Mouse (Mus musculus) MEL (cell line): ENCODE measurements at regions not wholly inside any gene's neighbourhood (a gene's known extent, or its start where the extent isn't known, plus 50 kb on each side); places are given as distances from the start of the nearest gene placed in this dataset.

Experiments used
- DNase-seq: peaks from one replicate; pipeline ENCODE4 v3.0.0; 2011; ENCODE audit warnings: low read depth, low spot score
- H3K27ac ChIP-seq: 2 replicates; pipeline ENCODE4 v1.5.1; 2012; ENCODE audit warnings: low read depth, mild to moderate bottlenecking, control low read depth, low read length, moderate library complexity; ENCODE audit not compliant: control insufficient read depth
- H3K27me3 ChIP-seq, 2 experiments: fragments of 150-350 bp in 1 of 2; sonication (generic) in 1 of 2; 2 replicates each; pipeline ENCODE4 v1.6.1; 2012; ENCODE audit warnings: low read length in 2 of 2, mild to moderate bottlenecking in 2 of 2, improper control_type of control experiment in 1 of 2, moderate library complexity in 1 of 2; ENCODE audit not compliant: insufficient read depth in 2 of 2, control insufficient read depth in 1 of 2
- H3K36me3 ChIP-seq, 2 experiments: 2 replicates each; pipeline ENCODE4 v1.6.1; 2012 to 2014; ENCODE audit warnings: low read length in 2 of 2, improper control_type of control experiment in 1 of 2, inconsistent platforms in 1 of 2, mild to moderate bottlenecking in 1 of 2; ENCODE audit not compliant: insufficient read depth in 2 of 2, control insufficient read depth in 1 of 2
- H3K4me1 ChIP-seq, 2 experiments: fragments of 150-350 bp in 1 of 2; sonication (generic) in 1 of 2; 2 replicates each; pipeline ENCODE4 v1.6.1; 2012; ENCODE audit warnings: low read length in 2 of 2, improper control_type of control experiment in 1 of 2, mild to moderate bottlenecking in 1 of 2; ENCODE audit not compliant: insufficient read depth in 2 of 2, control insufficient read depth in 1 of 2
- H3K4me3 ChIP-seq, 2 experiments: fragments of 150-350 bp in 1 of 2; sonication (generic) in 1 of 2; 2 replicates each; pipeline ENCODE4 v1.5.1; 2012; ENCODE audit warnings: low read depth in 2 of 2, low read length in 2 of 2, mild to moderate bottlenecking in 2 of 2, moderate library complexity in 2 of 2, control low read depth in 1 of 2, improper control_type of control experiment in 1 of 2; ENCODE audit not compliant: control insufficient read depth in 1 of 2, insufficient read depth in 1 of 2
- H3K79me2 ChIP-seq: 2 replicates; pipeline ENCODE4 v1.6.1; 2012; ENCODE audit warnings: mild to moderate bottlenecking, low read length, moderate library complexity; ENCODE audit not compliant: control insufficient read depth, poor library complexity, insufficient read depth
- H3K9ac ChIP-seq: 2 replicates; pipeline ENCODE4 v1.6.1; 2012; ENCODE audit warnings: low read depth, mild to moderate bottlenecking, control low read depth, low read length, moderate library complexity; ENCODE audit not compliant: control insufficient read depth, poor library complexity, severe bottlenecking
- H3K9me3 ChIP-seq: fragments of 150-350 bp; sonication (generic); replicated peaks from 2 replicates; pipeline ENCODE4 v1.6.1; 2012; ENCODE audit warnings: mild to moderate bottlenecking, low read length, improper control_type of control experiment, moderate library complexity; ENCODE audit not compliant: insufficient read depth
- CHD1 ChIP-seq: IDR thresholded peaks from 2 replicates; pipeline ENCODE4 v1.6.1; 2012; ENCODE audit warnings: low read depth, mild to moderate bottlenecking, inconsistent platforms, low read length, improper control_type of control experiment
- CTCF ChIP-seq, 3 experiments: IDR thresholded peaks in 2 of 3; conservative IDR thresholded peaks in 1 of 3; 2 replicates each; pipeline ENCODE4 v1.5.1; 2011 to 2012; ENCODE audit warnings: low read length in 3 of 3, low read depth in 2 of 3, mild to moderate bottlenecking in 2 of 3, improper control_type of control experiment in 1 of 3, inconsistent platforms in 1 of 3, mixed read lengths in 1 of 3, moderate library complexity in 1 of 3; ENCODE audit not compliant: control insufficient read depth in 1 of 3, insufficient read depth in 1 of 3, poor library complexity in 1 of 3, severe bottlenecking in 1 of 3
- ETS1 ChIP-seq: IDR thresholded peaks from 2 replicates; pipeline ENCODE4 v1.6.1; 2012; ENCODE audit warnings: low read depth, mild to moderate bottlenecking, inconsistent platforms, low read length, improper control_type of control experiment, moderate library complexity
- GABPA ChIP-seq: IDR thresholded peaks from 2 replicates; pipeline ENCODE4 v1.6.1; 2012; ENCODE audit warnings: low read depth, mild to moderate bottlenecking, inconsistent platforms, low read length, improper control_type of control experiment, moderate library complexity
- HCFC1 ChIP-seq: IDR thresholded peaks from 2 replicates; pipeline ENCODE4 v1.6.1; 2012; ENCODE audit warnings: low read depth, mild to moderate bottlenecking, inconsistent platforms, low read length, improper control_type of control experiment, moderate library complexity
- MAX ChIP-seq: IDR thresholded peaks from 2 replicates; pipeline ENCODE4 v1.6.1; 2011; ENCODE audit warnings: low read length, improper control_type of control experiment
- MEF2A ChIP-seq: IDR thresholded peaks from 2 replicates; pipeline ENCODE4 v1.6.1; 2014; ENCODE audit warnings: low read depth, mild to moderate bottlenecking, inconsistent platforms, low read length, improper control_type of control experiment; ENCODE audit not compliant: poor library complexity, insufficient replicate concordance, severe bottlenecking; ENCODE audit errors: extremely low read depth
- MYB ChIP-seq: IDR thresholded peaks from 2 replicates; pipeline ENCODE4 v1.6.1; 2011; ENCODE audit warnings: mild to moderate bottlenecking, low read depth, low read length, improper control_type of control experiment
- MYC ChIP-seq: IDR thresholded peaks from 2 replicates; pipeline ENCODE4 v1.6.1; 2011; ENCODE audit warnings: low read depth, mild to moderate bottlenecking, low read length, improper control_type of control experiment, moderate library complexity
- NELFE ChIP-seq: IDR thresholded peaks from 2 replicates; pipeline ENCODE4 v1.6.1; 2011; ENCODE audit warnings: low read depth, low read length, improper control_type of control experiment
- NRF1 ChIP-seq: IDR thresholded peaks from 2 replicates; pipeline ENCODE4 v1.6.1; 2014; ENCODE audit warnings: low read depth, mild to moderate bottlenecking, inconsistent platforms, low read length, improper control_type of control experiment, moderate library complexity; ENCODE audit not compliant: poor library complexity, insufficient read depth, severe bottlenecking
- POLR2A ChIP-seq, 2 experiments: IDR thresholded peaks; 2 replicates each; pipeline ENCODE4 v1.6.1; 2011 to 2012; ENCODE audit warnings: low read length in 2 of 2, mild to moderate bottlenecking in 2 of 2, control low read depth in 1 of 2, improper control_type of control experiment in 1 of 2, low read depth in 1 of 2, moderate library complexity in 1 of 2; ENCODE audit not compliant: control insufficient read depth in 1 of 2, insufficient read depth in 1 of 2, poor library complexity in 1 of 2
- POLR2AphosphoS5 ChIP-seq: IDR thresholded peaks from 2 replicates; pipeline ENCODE4 v1.6.1; 2012; ENCODE audit warnings: low read depth, borderline replicate concordance, mild to moderate bottlenecking, inconsistent platforms, low read length, moderate library complexity, mixed read lengths
- SIN3A ChIP-seq: IDR thresholded peaks from 2 replicates; pipeline ENCODE4 v1.6.1; 2012; ENCODE audit warnings: low read length, improper control_type of control experiment, inconsistent platforms
- TBP ChIP-seq: IDR thresholded peaks from 2 replicates; pipeline ENCODE4 v1.8.0; 2011; ENCODE audit warnings: low read depth, low read length, improper control_type of control experiment

- no peaks in the 10 kb centered on the region for H3K9me3 ChIP-seq
- no peaks in the 10 kb centered on the region for H3K4me1 ChIP-seq
- DNase-seq = no peak
- no peak overlapping the region for H3K27ac ChIP-seq
- TF ChIP-seq MYC = no peak
- H3K4me3 ChIP-seq = no peak overlapping the region
- no peaks in the 10 kb centered on the region for H3K36me3 ChIP-seq
- H3K79me2 ChIP-seq = no peaks in the 10 kb centered on the region
- H3K9ac ChIP-seq = no peak overlapping the region
- H3K27me3 ChIP-seq = no peaks in the 10 kb centered on the region
These were observed 365.9 kb upstream of the Camk1g start for GRCm38 (mm10) chr1:193735949-193736518.

DNA sequence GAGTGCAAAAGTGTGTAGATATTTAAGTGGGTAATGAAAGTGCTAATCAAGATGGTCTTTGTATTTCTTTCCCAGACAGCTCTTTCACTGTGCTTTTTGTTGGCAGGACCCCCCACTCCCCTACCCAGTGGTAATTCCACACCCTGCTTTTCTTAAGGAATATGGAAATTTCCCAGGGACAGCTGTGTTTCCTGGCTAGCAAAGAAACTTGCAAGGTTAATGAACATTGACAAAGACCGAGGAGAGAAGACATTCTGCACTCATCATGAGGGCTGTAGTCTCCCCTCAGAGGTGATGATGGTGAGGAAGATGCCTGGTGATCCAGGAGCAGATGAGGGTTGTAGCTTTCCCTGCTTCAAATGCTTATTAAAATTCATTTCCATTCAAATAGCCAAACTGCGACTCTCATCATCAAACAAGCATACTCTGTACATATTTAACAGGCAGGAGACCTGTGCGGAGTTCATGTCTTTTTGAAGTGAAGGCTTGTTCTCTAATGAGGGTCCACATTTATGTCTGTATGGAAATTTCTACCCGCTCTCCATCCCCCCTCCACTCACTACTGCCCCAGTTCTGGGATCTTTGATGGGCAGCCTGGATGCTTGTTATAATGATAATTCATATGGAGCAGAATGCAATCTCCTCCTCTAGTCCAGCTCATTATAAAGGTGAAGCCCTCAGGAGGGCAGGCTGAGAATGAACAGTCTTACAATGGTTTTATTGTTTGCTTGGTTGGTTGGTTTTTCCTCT is 364.1 kb upstream of the Camk1g start:
- Histone ChIP-seq H3K4me3 (no peak overlapping the region), H3K79me2 (no peaks in the 10 kb centered on the region), H3K4me1 (no peaks in the 10 kb centered on the region), H3K9ac (no peak overlapping the region), H3K27me3 (no peaks in the 10 kb centered on the region), H3K9me3 (no peaks in the 10 kb centered on the region), H3K36me3 (no peaks in the 10 kb centered on the region), H3K27ac (no peak overlapping the region)
- TF ChIP-seq POLR2A (IDR thresholded peaks at IDR 0.05; ENCODE audit: control insufficient read depth in 1 of 2, insufficient read depth in 1 of 2, low read depth in 1 of 2, low read length in 2 of 2, poor library complexity in 1 of 2) = no peak
- TF ChIP-seq MYC = no peak
- TF ChIP-seq HCFC1 = no peak
- TF ChIP-seq SIN3A = no peak
- no peak for TF ChIP-seq NRF1
- no peak for TF ChIP-seq MYB
- no peak for TF ChIP-seq ETS1
- no peak for TF ChIP-seq MAX
- TF ChIP-seq CHD1 = no peak
- TF ChIP-seq MEF2A = no peak
- TF ChIP-seq GABPA = no peak
- no peak for TF ChIP-seq NELFE
- TF ChIP-seq TBP = no peak
- TF ChIP-seq POLR2AphosphoS5 = no peak
- TF ChIP-seq CTCF (IDR thresholded peaks at IDR 0.05 in 2 of 3, conservative IDR thresholded peaks at IDR 0.05 in 1 of 3; ENCODE audit: control insufficient read depth in 1 of 3, insufficient read depth in 1 of 3, low read depth in 2 of 3, low read length in 3 of 3, poor library complexity in 1 of 3, severe bottlenecking in 1 of 3) = no peak
- no peak for DNase-seq
